Mouse (Mus musculus) heart, adult 2 months (tissue): ENCODE data around the gene 4930503B20Rik. TPM values are rescaled to one million over a fixed set of nuclear protein-coding genes. Genes with fewer than 3 reads are reported as not detected.
A peak's percentile ranks its signal among the peaks of the same experiment; 100 is the strongest.

Source experiments
- DNase-seq, 2 experiments: peaks; one replicate each; pipeline ENCODE4 v3.0.0; 2021
- H3K27ac ChIP-seq: fragments of 200-600 bp; 2 replicates; pipeline ENCODE4 v1.8.1; 2022
- H3K27me3 ChIP-seq: fragments of 200-500 bp; 2 replicates; pipeline ENCODE4 v1.6.1; 2012; ENCODE audit warnings: mild to moderate bottlenecking, low read length, inconsistent platforms, mixed read lengths; ENCODE audit not compliant: control insufficient read depth, insufficient read depth
- H3K36me3 ChIP-seq: fragments of 200-500 bp; 2 replicates; pipeline ENCODE4 v1.6.1; 2012; ENCODE audit warnings: low read length, inconsistent platforms; ENCODE audit not compliant: control insufficient read depth, insufficient read depth
- H3K4me1 ChIP-seq: fragments of 200-500 bp; 2 replicates; pipeline ENCODE4 v1.6.1; 2011; ENCODE audit warnings: low read length; ENCODE audit not compliant: control insufficient read depth, insufficient read depth
- H3K4me3 ChIP-seq: fragments of 200-600 bp; 2 replicates; pipeline ENCODE4 v1.8.1; 2022
- H3K79me2 ChIP-seq: fragments of 200-500 bp; replicated peaks from 2 replicates; pipeline ENCODE4 v1.6.1; 2012; ENCODE audit warnings: mild to moderate bottlenecking, inconsistent platforms, low read length, moderate library complexity, mixed read lengths; ENCODE audit not compliant: control insufficient read depth, insufficient read depth
- H3K9ac ChIP-seq: fragments of 200-500 bp; 2 replicates; pipeline ENCODE4 v1.6.1; 2012; ENCODE audit warnings: low read depth, mild to moderate bottlenecking, control low read depth, inconsistent platforms, low read length, mixed read lengths
- CTCF ChIP-seq: fragments of 200-600 bp; IDR thresholded peaks from 2 replicates; pipeline ENCODE4 v1.8.1; 2022; ENCODE audit warnings: antibody characterized with exemption, mild to moderate bottlenecking, moderate library complexity
- EP300 ChIP-seq: fragments of 200-500 bp; IDR thresholded peaks from 2 replicates; pipeline ENCODE4 v1.6.1; 2011; ENCODE audit warnings: low read depth, low read length, control low read depth; ENCODE audit not compliant: insufficient read depth
- POLR2A ChIP-seq: fragments of 200-500 bp; IDR thresholded peaks from 2 replicates; pipeline ENCODE4 v1.6.1; 2011; ENCODE audit warnings: mild to moderate bottlenecking, low read depth, low read length, control low read depth; ENCODE audit not compliant: insufficient read depth
- WGBS: fragments of 180-500 bp; shearing (Covaris S2); methylation state at CpG from one replicate; pipeline ENCODE4 v1.1.7; 2018; 5-methylcytosine and 5-hydroxymethylcytosine counted together
- intact Hi-C: fragments of 180-260 bp; cut with DNase I; formaldehyde crosslinking; loops from one replicate; pipeline ENCODE4 v1.15.1; 2025
- polyA plus RNA-seq: library from polyadenylated mRNA; depleted of rRNA; stranded (reverse); fragments of >200 nt; gene quantifications from 2 replicates; pipeline ENCODE4 v1.2.3, GENCODE M21; 2012
- total RNA-seq, 2 experiments: library from RNA; stranded (reverse); gene quantifications; 2 replicates each; pipeline ENCODE4 v1.2.3; 2021

The 4930503B20Rik gene
- total and polyA plus RNA-seq, 3 experiments, result 0.16 TPM; not detected in 2

- DNase-seq, result no peak
- no peak overlapping the region for H3K27ac ChIP-seq
- H3K79me2 ChIP-seq, result no peaks in the 10 kb centered on the region
- H3K4me1 ChIP-seq, result no peaks in the 10 kb centered on the region; the same call in 1 of the 2 replicates
- H3K36me3 ChIP-seq, result no peaks in the 10 kb centered on the region
- no peak overlapping the region for H3K4me3 ChIP-seq
- WGBS, result 89% methylated on average over 11 of the region's 11 CpGs
- intact Hi-C loops, result no loop called here
- H3K27me3 ChIP-seq, result no peaks in the 10 kb centered on the region
- H3K9ac ChIP-seq, result no peak overlapping the region
- TF ChIP-seq CTCF, result no peak
- no peak for TF ChIP-seq EP300
- no peak for TF ChIP-seq POLR2A
These were observed 29.2 kb downstream of the 4930503B20Rik start for GRCm38 (mm10) chr3:146621966-146622365.

- intact Hi-C loops, result no loop called here
- Histone ChIP-seq H3K27me3 (no peaks in the 10 kb centered on the region), H3K4me1 (no peaks in the 10 kb centered on the region; the same call in 1 of the 2 replicates), H3K79me2 (no peaks in the 10 kb centered on the region), H3K36me3 (no peaks in the 10 kb centered on the region), H3K27ac (no peak overlapping the region), H3K9ac (no peak overlapping the region), H3K4me3 (no peak overlapping the region)
- DNase-seq, result peak; percentile 28 to 39
- 54% methylated on average over 14 of the region's 14 CpGs for WGBS
- no peak for TF ChIP-seq CTCF
- no peak for TF ChIP-seq POLR2A
- TF ChIP-seq EP300, result no peak
These were observed 30.4 kb downstream of the 4930503B20Rik start for GRCm38 (mm10) chr3:146620555-146621249.

- H3K79me2 ChIP-seq, result no peaks in the 10 kb centered on the region
- no peak for DNase-seq
- no peaks in the 10 kb centered on the region; the same call in 1 of the 2 replicates for H3K4me1 ChIP-seq
- H3K27me3 ChIP-seq, result no peaks in the 10 kb centered on the region
- H3K4me3 ChIP-seq, result no peak overlapping the region
- H3K27ac ChIP-seq, result no peak overlapping the region
- 74% methylated on average over 10 of the region's 10 CpGs for WGBS
- H3K36me3 ChIP-seq, result no peaks in the 10 kb centered on the region
- H3K9ac ChIP-seq, result no peak overlapping the region
- intact Hi-C loops, result no loop called here
- TF ChIP-seq CTCF, result no peak
- no peak for TF ChIP-seq EP300
- TF ChIP-seq POLR2A, result no peak
These were observed 31.0 kb downstream of the 4930503B20Rik start for GRCm38 (mm10) chr3:146620101-146620500.

GRCm38 (mm10) chr3:146618357-146618756 lies 32.8 kb downstream of the 4930503B20Rik start:
- no peak for TF ChIP-seq POLR2A
- 76% methylated on average over 4 of the region's 4 CpGs for WGBS

GRCm38 (mm10) chr3:146617946-146618345 lies 33.2 kb downstream of the 4930503B20Rik start:
- Histone ChIP-seq H3K27me3 (no peaks in the 10 kb centered on the region), H3K9ac (no peak overlapping the region), H3K4me1 (no peaks in the 10 kb centered on the region; the same call in 1 of the 2 replicates), H3K36me3 (no peaks in the 10 kb centered on the region), H3K4me3 (no peak overlapping the region), H3K79me2 (no peaks in the 10 kb centered on the region), H3K27ac (no peak overlapping the region)
- DNase-seq, result no peak
- intact Hi-C loops, result no loop called here
- no peak for TF ChIP-seq EP300
- no peak for TF ChIP-seq POLR2A
- TF ChIP-seq CTCF, result no peak

More at GRCm38 (mm10) chr3:146618357-146618756, 32.8 kb downstream of the 4930503B20Rik start:
- no peak for DNase-seq
- Histone ChIP-seq H3K9ac (no peak overlapping the region), H3K4me1 (no peaks in the 10 kb centered on the region; the same call in 1 of the 2 replicates), H3K4me3 (no peak overlapping the region), H3K27me3 (no peaks in the 10 kb centered on the region), H3K27ac (no peak overlapping the region), H3K79me2 (no peaks in the 10 kb centered on the region), H3K36me3 (no peaks in the 10 kb centered on the region)
- intact Hi-C loops, result no loop called here

- H3K79me2 ChIP-seq, result no peaks in the 10 kb centered on the region
- no peak for TF ChIP-seq POLR2A
- no peak for TF ChIP-seq EP300
- TF ChIP-seq CTCF, result no peak
- no peak overlapping the region for H3K9ac ChIP-seq
- no peaks in the 10 kb centered on the region for H3K36me3 ChIP-seq
- no peaks in the 10 kb centered on the region for H3K27me3 ChIP-seq
- H3K4me1 ChIP-seq, result no peaks in the 10 kb centered on the region; the same call in 1 of the 2 replicates
- no peak overlapping the region for H3K27ac ChIP-seq
- intact Hi-C loops, result no loop called here
- no peak overlapping the region for H3K4me3 ChIP-seq
- DNase-seq, result no peak
- 78% methylated on average over 5 of the region's 5 CpGs for WGBS
These were observed 34.4 kb downstream of the 4930503B20Rik start for GRCm38 (mm10) chr3:146616533-146617283.
